Mouse (Mus musculus) cerebellum, postnatal 10 days (tissue): ENCODE measurements around the gene Fam167b.
"Not testable (repeated sequence)": the region's sequence is repeated elsewhere in the genome, so short reads cannot be mapped to it uniquely, and the experiment has no call there.

Source experiments
- DNase-seq, 2 experiments: peaks; one replicate each; pipeline ENCODE4 v3.0.0; 2021; ENCODE audit warnings: mixed read lengths in 2 of 2

Gene Fam167b

GRCm38 (mm10) chr4:129557256-129557808 lies 21.0 kb downstream of the Fam167b start:
- no peak for DNase-seq

GRCm38 (mm10) chr4:129556532-129557223 lies 21.7 kb downstream of the Fam167b start:
- peak; percentile 94 to 96 for DNase-seq

DNA sequence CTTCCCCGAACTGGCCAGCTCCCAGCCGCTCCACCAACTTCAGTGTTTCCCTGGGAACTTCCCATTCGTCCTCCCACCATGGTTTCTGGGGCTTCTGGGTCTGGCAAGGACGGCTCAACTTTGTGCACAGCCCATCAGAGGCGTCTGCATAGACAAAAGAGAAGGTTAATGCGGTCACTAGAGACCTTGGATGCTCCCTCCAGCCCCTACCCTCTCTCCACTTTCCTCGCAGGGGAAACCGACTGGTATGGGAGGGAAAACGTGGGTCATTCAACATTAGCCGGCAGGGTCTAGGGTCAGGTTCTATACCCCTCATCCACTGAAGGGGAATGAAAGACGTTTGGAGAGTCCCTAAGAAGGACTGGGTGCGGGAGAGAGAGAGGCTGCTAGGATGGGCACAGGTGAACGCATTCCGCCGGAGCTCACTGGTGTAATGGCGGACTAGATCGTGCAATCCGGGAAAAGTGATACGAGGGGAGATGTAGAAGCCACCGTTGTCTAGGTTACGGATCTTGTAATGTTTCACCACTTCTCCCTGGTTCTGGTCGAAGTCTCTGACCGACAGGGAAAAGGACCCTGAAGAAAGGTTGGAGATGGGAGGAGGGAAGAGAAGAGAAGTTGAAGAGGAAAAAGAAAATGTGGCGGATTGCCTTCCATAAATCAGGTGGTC lies 22.4 kb downstream of the Fam167b start:
- DNase-seq, result peak in 1 of 2 experiments; percentile 28

DNA sequence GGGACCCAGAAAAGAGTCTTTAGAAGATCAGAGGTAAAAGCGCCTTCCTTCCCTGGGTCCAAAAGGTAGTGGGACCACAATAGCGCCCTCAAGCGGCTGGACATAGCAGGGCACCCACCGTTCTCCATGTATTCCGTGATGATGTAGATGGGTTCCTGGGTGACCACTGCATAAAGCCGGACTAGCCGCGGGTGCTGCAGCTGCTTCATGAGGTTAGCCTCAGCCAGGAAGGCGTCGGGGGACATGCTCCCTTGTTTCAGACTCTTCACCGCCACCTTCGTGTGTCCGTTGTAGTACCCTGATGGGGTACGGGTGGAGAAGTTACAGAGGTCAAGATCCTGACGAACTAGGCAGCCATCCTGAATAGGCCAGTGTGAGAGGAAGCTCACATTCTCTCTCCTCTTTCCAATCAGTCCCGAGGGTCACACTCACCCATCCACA lies 22.9 kb downstream of the Fam167b start:
- DNase-seq, result peak; percentile 68 to 81

DNA sequence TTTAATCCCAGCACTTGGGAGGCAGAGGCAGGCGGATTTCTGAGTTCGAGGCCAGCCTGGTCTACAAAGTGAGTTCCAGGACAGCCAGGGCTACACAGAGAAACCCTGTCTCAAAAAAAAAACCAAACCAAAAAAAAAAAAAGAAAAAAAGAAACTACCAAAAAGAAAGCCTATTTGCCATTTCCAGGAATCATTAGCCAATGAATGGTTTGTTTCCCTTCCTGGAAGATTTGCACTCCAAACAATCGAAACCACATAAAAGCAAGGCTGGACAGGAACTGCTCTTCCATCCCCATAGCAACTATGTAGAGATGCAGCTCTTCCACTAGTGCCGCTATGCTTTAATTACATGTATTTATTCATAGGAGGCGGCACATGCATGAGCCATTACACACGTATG lies 23.8 kb downstream of the Fam167b start:
- not testable (repeated sequence) for DNase-seq

- DNase-seq, result no peak
These were observed 28.1 kb downstream of the Fam167b start for GRCm38 (mm10) chr4:129550295-129550694.

GRCm38 (mm10) chr4:129549306-129549705 lies 29.0 kb downstream of the Fam167b start:
- peak; percentile 46 for DNase-seq

DNA sequence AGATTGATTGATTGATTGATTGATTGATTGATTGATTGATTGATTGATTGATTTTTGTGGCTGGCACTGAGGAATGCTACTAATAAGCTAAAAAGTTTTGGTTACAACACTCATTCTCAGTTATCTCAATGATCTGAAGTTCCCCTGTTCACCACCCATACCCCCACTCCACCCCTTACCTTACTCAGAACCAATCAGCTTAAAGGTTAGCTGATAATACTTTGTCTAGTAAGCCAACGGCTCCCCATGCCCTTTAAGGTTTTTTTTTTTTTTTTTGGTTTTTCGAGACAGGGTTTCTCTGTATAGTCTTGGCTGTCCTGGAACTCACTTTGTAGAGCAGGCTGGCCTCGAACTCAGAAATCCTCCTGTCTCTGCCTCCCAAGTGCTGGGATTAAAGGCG lies 30.7 kb downstream of the Fam167b start:
- DNase-seq, result not testable (repeated sequence)

DNA sequence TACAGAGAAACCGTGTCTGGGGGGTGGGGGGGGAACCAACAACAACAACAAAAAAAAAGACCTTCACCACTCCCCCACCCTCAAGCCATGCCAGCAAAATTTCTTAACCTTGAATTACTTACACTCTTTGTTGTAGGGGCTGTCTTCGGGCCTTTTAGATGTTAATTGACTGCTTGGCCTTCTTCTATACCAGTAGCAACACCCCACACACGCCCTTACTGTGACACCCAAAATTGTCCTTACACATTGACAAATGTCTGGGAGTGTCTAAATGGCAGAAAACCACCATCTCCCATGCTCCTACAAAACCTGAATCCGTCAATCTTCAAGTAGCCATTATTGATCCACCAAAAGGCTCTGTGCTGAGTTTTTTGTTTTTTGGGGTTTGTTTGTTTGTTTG lies 34.2 kb downstream of the Fam167b start:
- DNase-seq, result no peak

- DNase-seq, result peak; percentile 100
These were observed 35.7 kb downstream of the Fam167b start, which contains the start of gene Hdac1 for GRCm38 (mm10) chr4:129542592-129543141. Gene Hdac1 (minus strand): TSS chr4:129542713.

- peak in 1 of 2 experiments; percentile 57 for DNase-seq
These were observed 36.3 kb downstream of the Fam167b start for GRCm38 (mm10) chr4:129541868-129542591.

DNA sequence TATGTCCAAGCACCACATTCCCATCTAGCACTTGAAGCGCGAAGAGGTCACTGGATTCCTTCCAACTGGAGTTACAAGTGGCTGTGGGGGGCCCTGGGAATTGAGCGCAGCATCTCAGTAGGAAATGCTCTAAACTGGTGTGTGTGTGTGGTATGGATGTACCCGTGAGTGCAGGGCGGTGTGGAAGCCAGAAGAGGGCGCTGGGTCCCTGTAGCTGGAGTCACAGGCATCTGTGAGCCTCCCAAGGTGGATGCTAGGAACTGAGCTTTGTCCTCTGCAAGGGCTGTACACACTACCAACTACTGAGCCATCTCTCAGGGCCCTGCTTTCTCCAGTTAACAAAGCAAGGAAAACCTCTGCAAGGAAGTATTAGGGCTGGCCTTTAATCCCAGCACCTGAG lies 38.3 kb downstream of the Fam167b start:
- DNase-seq, result peak; percentile 47 to 48

GRCm38 (mm10) chr4:129528901-129529300 lies 49.4 kb downstream of the Fam167b start:
- not testable (repeated sequence) for DNase-seq
